Mouse (Mus musculus) MEL (cell line): ENCODE measurements around the gene Tas2r119.

Experiments
- CTCF ChIP-seq, 3 experiments: IDR thresholded peaks in 2 of 3; conservative IDR thresholded peaks in 1 of 3; 2 replicates each; pipeline ENCODE4 v1.5.1; 2011 to 2012; ENCODE audit warnings: low read length in 3 of 3, low read depth in 2 of 3, mild to moderate bottlenecking in 2 of 3, improper control_type of control experiment in 1 of 3, inconsistent platforms in 1 of 3, mixed read lengths in 1 of 3, moderate library complexity in 1 of 3; ENCODE audit not compliant: control insufficient read depth in 1 of 3, insufficient read depth in 1 of 3, poor library complexity in 1 of 3, severe bottlenecking in 1 of 3
- GABPA ChIP-seq: IDR thresholded peaks from 2 replicates; pipeline ENCODE4 v1.6.1; 2012; ENCODE audit warnings: low read depth, mild to moderate bottlenecking, inconsistent platforms, low read length, improper control_type of control experiment, moderate library complexity
- HCFC1 ChIP-seq: IDR thresholded peaks from 2 replicates; pipeline ENCODE4 v1.6.1; 2012; ENCODE audit warnings: low read depth, mild to moderate bottlenecking, inconsistent platforms, low read length, improper control_type of control experiment, moderate library complexity
- KAT2A ChIP-seq: conservative IDR thresholded peaks from 2 replicates; pipeline ENCODE4 v1.6.1; 2012; ENCODE audit warnings: low read depth, low read length, improper control_type of control experiment, inconsistent platforms
- MYC ChIP-seq: IDR thresholded peaks from 2 replicates; pipeline ENCODE4 v1.6.1; 2011; ENCODE audit warnings: low read depth, mild to moderate bottlenecking, low read length, improper control_type of control experiment, moderate library complexity
- TAL1 ChIP-seq: IDR thresholded peaks from 2 replicates; pipeline ENCODE4 v1.6.1; 2012; ENCODE audit warnings: mild to moderate bottlenecking, inconsistent platforms, low read length, moderate library complexity, mixed read lengths
- ZC3H11A ChIP-seq: IDR thresholded peaks from 2 replicates; pipeline ENCODE4 v1.6.1; 2012; ENCODE audit warnings: low read depth, mild to moderate bottlenecking, inconsistent platforms, low read length, improper control_type of control experiment
- ZNF384 ChIP-seq: IDR thresholded peaks from 2 replicates; pipeline ENCODE4 v1.6.1; 2012; ENCODE audit warnings: low read depth, mild to moderate bottlenecking, inconsistent platforms, low read length, improper control_type of control experiment

GRCm38 (mm10) chr15:32160281-32160680, 16.8 kb upstream of the Tas2r119 start:
- no peak for TF ChIP-seq HCFC1
- no peak for TF ChIP-seq TAL1
- no peak for TF ChIP-seq KAT2A
- no peak for TF ChIP-seq ZC3H11A
- TF ChIP-seq CTCF (IDR thresholded peaks at IDR 0.05 in 2 of 3, conservative IDR thresholded peaks at IDR 0.05 in 1 of 3; ENCODE audit: control insufficient read depth in 1 of 3, insufficient read depth in 1 of 3, low read depth in 2 of 3, low read length in 3 of 3, poor library complexity in 1 of 3, severe bottlenecking in 1 of 3): no peak
- TF ChIP-seq ZNF384: no peak
- no peak for TF ChIP-seq GABPA
- TF ChIP-seq MYC: no peak
